Mouse (Mus musculus): ENCODE results near the gene Ttc7b. TPM values are rescaled to one million over a fixed set of nuclear protein-coding genes. Genes with fewer than 3 reads are reported as not detected.
A peak's percentile ranks its signal among the peaks of the same experiment; 100 is the strongest.

The Ttc7b gene
- polyA plus RNA-seq, 1 experiment from 2014 or later: 3.7 TPM

- 0 out of 2 replicates have a peak, but pooled peaks cover 2% of the 10 kb centered on the region for H3K36me3 ChIP-seq (ENCODE audit: control insufficient read depth, insufficient read depth, low read length)
- no peaks in the 10 kb centered on the region for H3K27me3 ChIP-seq (ENCODE audit: control insufficient read depth, insufficient read depth, low read depth, low read length)
- H3K27ac ChIP-seq (ENCODE audit: low read length): no peak overlapping the region
- H3K4me2 ChIP-seq (ENCODE audit: low read depth, low read length): no peak overlapping the region
- ATAC-seq (ENCODE audit: low read depth): peak; percentile 31; the same call in 1 of the 2 replicates
- H3K9ac ChIP-seq (ENCODE audit: low read length): no peak overlapping the region
- H3K9me3 ChIP-seq (ENCODE audit: control insufficient read depth, low read length): no peaks in the 10 kb centered on the region
- WGBS: 50% methylated on average over 1 of the region's 2 CpGs
- no peak overlapping the region for H3K4me3 ChIP-seq (ENCODE audit: low read length)
- H3K4me1 ChIP-seq (replicated peaks; ENCODE audit: control insufficient read depth, insufficient read depth, low read length): peaks cover 3% of the 10 kb centered on the region
Observed at GRCm38 (mm10) chr12:100326732-100327131, 193.9 kb downstream of the Ttc7b start.

DNA sequence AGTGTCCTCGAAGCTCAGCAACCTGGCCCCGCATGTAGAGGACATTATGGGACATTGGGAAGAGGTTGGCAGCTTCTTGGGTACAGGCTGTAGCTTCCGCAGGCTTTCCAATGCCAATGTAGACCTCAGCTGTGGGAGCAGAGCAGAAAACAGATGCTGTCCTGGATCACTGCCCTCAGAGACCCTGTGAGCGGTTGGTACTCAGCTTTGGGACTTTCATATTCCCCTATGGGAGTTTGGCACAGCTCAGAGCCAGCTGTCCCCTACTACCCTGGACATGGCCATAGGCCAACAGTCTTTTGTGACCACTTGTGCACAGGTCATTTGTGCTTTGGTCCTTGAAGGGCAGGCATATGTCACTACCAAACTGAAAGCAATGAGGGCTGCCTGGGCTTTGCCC is 195.0 kb downstream of the Ttc7b start:
- H3K9me3 ChIP-seq (ENCODE audit: control insufficient read depth, low read length): no peaks in the 10 kb centered on the region

GRCm38 (mm10) chr12:100325212-100325611 is 195.4 kb downstream of the Ttc7b start:
- H3K27me3 ChIP-seq (ENCODE audit: control insufficient read depth, insufficient read depth, low read depth, low read length): no peaks in the 10 kb centered on the region
- WGBS: 83% methylated on average over 8 of the region's 8 CpGs
- H3K4me1 ChIP-seq (replicated peaks; ENCODE audit: control insufficient read depth, insufficient read depth, low read length): peaks cover 3% of the 10 kb centered on the region
- no peaks in the 10 kb centered on the region for H3K36me3 ChIP-seq (ENCODE audit: control insufficient read depth, insufficient read depth, low read length)
- no peak overlapping the region for H3K9ac ChIP-seq (ENCODE audit: low read length)
- H3K4me3 ChIP-seq (ENCODE audit: low read length): no peak overlapping the region
- no peaks in the 10 kb centered on the region for H3K9me3 ChIP-seq (ENCODE audit: control insufficient read depth, low read length)
- no peak for ATAC-seq (ENCODE audit: low read depth)
- H3K27ac ChIP-seq (ENCODE audit: low read length): no peak overlapping the region
- H3K4me2 ChIP-seq (ENCODE audit: low read depth, low read length): no peak overlapping the region

More for the DNA sequence above, 195.0 kb downstream of the Ttc7b start:
- ATAC-seq (ENCODE audit: low read depth): no peak
- no peak overlapping the region for H3K27ac ChIP-seq (ENCODE audit: low read length)
- 93% methylated on average over 4 of the region's 4 CpGs for WGBS
- peaks cover 3% of the 10 kb centered on the region for H3K4me1 ChIP-seq (replicated peaks; ENCODE audit: control insufficient read depth, insufficient read depth, low read length)
- no peak overlapping the region for H3K4me2 ChIP-seq (ENCODE audit: low read depth, low read length)
- H3K9ac ChIP-seq (ENCODE audit: low read length): no peak overlapping the region
- no peaks in the 10 kb centered on the region for H3K36me3 ChIP-seq (ENCODE audit: control insufficient read depth, insufficient read depth, low read length)
- H3K4me3 ChIP-seq (ENCODE audit: low read length): no peak overlapping the region
- no peaks in the 10 kb centered on the region for H3K27me3 ChIP-seq (ENCODE audit: control insufficient read depth, insufficient read depth, low read depth, low read length)

- ATAC-seq (ENCODE audit: low read depth): peak; percentile 50
- 59% methylated on average over 2 of the region's 2 CpGs for WGBS
- no peak overlapping the region for H3K27ac ChIP-seq (ENCODE audit: low read length)
- H3K9me3 ChIP-seq (ENCODE audit: control insufficient read depth, low read length): no peaks in the 10 kb centered on the region
- H3K27me3 ChIP-seq (ENCODE audit: control insufficient read depth, insufficient read depth, low read depth, low read length): no peaks in the 10 kb centered on the region
- H3K9ac ChIP-seq (ENCODE audit: low read length): no peak overlapping the region
- H3K4me3 ChIP-seq (ENCODE audit: low read length): no peak overlapping the region
- peaks cover 3% of the 10 kb centered on the region for H3K4me1 ChIP-seq (replicated peaks; ENCODE audit: control insufficient read depth, insufficient read depth, low read length)
- no peaks in the 10 kb centered on the region for H3K36me3 ChIP-seq (ENCODE audit: control insufficient read depth, insufficient read depth, low read length)
- H3K4me2 ChIP-seq (ENCODE audit: low read depth, low read length): no peak overlapping the region
Observed at GRCm38 (mm10) chr12:100323641-100324040, 197.0 kb downstream of the Ttc7b start.

GRCm38 (mm10) chr12:100322225-100322624 is 198.4 kb downstream of the Ttc7b start:
- 91% methylated on average over 2 of the region's 2 CpGs for WGBS
- ATAC-seq (ENCODE audit: low read depth): no peak

DNA sequence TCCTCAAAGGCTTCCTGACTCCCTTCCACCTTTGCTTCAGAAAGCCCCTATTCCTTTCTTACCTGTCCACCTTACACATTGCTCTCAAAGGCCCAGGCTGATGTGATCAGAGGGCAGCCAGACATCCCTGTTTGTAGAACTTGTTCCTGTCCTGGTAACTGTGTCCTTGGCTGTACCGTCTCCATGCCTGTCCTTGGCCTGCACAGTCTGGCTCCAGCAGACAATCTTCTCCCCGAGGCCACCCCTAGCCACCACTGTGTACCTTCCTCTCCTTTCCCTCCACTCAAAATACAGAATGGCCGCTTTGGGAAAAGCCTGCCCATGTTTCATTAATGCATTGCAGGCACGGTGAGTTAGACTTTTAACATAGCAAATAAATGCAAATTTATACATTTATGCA is 199.1 kb downstream of the Ttc7b start:
- Histone ChIP-seq H3K4me1 (replicated peaks; ENCODE audit: control insufficient read depth, insufficient read depth, low read length) (peaks cover 3% of the 10 kb centered on the region), H3K9me3 (ENCODE audit: control insufficient read depth, low read length) (no peaks in the 10 kb centered on the region), H3K27ac (ENCODE audit: low read length) (no peak overlapping the region), H3K27me3 (ENCODE audit: control insufficient read depth, insufficient read depth, low read depth, low read length) (no peaks in the 10 kb centered on the region), H3K9ac (ENCODE audit: low read length) (no peak overlapping the region), H3K4me2 (ENCODE audit: low read depth, low read length) (no peak overlapping the region), H3K4me3 (ENCODE audit: low read length) (no peak overlapping the region), H3K36me3 (ENCODE audit: control insufficient read depth, insufficient read depth, low read length) (no peaks in the 10 kb centered on the region)
- no peak for ATAC-seq (ENCODE audit: low read depth)
- 74% methylated on average over 4 of the region's 4 CpGs for WGBS

More at GRCm38 (mm10) chr12:100322225-100322624, 198.4 kb downstream of the Ttc7b start:
- no peaks in the 10 kb centered on the region for H3K27me3 ChIP-seq (ENCODE audit: control insufficient read depth, insufficient read depth, low read depth, low read length)
- H3K4me3 ChIP-seq (ENCODE audit: low read length): no peak overlapping the region
- H3K9me3 ChIP-seq (ENCODE audit: control insufficient read depth, low read length): no peaks in the 10 kb centered on the region
- peaks cover 3% of the 10 kb centered on the region for H3K4me1 ChIP-seq (replicated peaks; ENCODE audit: control insufficient read depth, insufficient read depth, low read length)
- H3K27ac ChIP-seq (ENCODE audit: low read length): no peak overlapping the region
- H3K4me2 ChIP-seq (ENCODE audit: low read depth, low read length): no peak overlapping the region
- H3K9ac ChIP-seq (ENCODE audit: low read length): no peak overlapping the region
- H3K36me3 ChIP-seq (ENCODE audit: control insufficient read depth, insufficient read depth, low read length): no peaks in the 10 kb centered on the region

GRCm38 (mm10) chr12:100319746-100320145 is 200.9 kb downstream of the Ttc7b start:
- H3K4me2 ChIP-seq (ENCODE audit: low read depth, low read length): no peak overlapping the region
- WGBS: 79% methylated on average over 4 of the region's 4 CpGs

GRCm38 (mm10) chr12:100317936-100318335 is 202.7 kb downstream of the Ttc7b start:
- Histone ChIP-seq H3K27me3 (ENCODE audit: control insufficient read depth, insufficient read depth, low read depth, low read length) (no peaks in the 10 kb centered on the region), H3K27ac (ENCODE audit: low read length) (no peak overlapping the region), H3K4me1 (replicated peaks; ENCODE audit: control insufficient read depth, insufficient read depth, low read length) (no peaks in the 10 kb centered on the region), H3K4me3 (ENCODE audit: low read length) (no peak overlapping the region), H3K9ac (ENCODE audit: low read length) (no peak overlapping the region), H3K4me2 (ENCODE audit: low read depth, low read length) (no peak overlapping the region), H3K9me3 (ENCODE audit: control insufficient read depth, low read length) (no peaks in the 10 kb centered on the region), H3K36me3 (ENCODE audit: control insufficient read depth, insufficient read depth, low read length) (no peaks in the 10 kb centered on the region)
- no peak for ATAC-seq (ENCODE audit: low read depth)
- 49% methylated on average over 3 of the region's 3 CpGs for WGBS

More at GRCm38 (mm10) chr12:100319746-100320145, 200.9 kb downstream of the Ttc7b start:
- Histone ChIP-seq H3K27ac (ENCODE audit: low read length) (no peak overlapping the region), H3K9me3 (ENCODE audit: control insufficient read depth, low read length) (no peaks in the 10 kb centered on the region), H3K36me3 (ENCODE audit: control insufficient read depth, insufficient read depth, low read length) (no peaks in the 10 kb centered on the region), H3K4me3 (ENCODE audit: low read length) (no peak overlapping the region), H3K9ac (ENCODE audit: low read length) (no peak overlapping the region), H3K4me1 (replicated peaks; ENCODE audit: control insufficient read depth, insufficient read depth, low read length) (peaks cover 3% of the 10 kb centered on the region), H3K27me3 (ENCODE audit: control insufficient read depth, insufficient read depth, low read depth, low read length) (no peaks in the 10 kb centered on the region)
- ATAC-seq (ENCODE audit: low read depth): no peak

DNA sequence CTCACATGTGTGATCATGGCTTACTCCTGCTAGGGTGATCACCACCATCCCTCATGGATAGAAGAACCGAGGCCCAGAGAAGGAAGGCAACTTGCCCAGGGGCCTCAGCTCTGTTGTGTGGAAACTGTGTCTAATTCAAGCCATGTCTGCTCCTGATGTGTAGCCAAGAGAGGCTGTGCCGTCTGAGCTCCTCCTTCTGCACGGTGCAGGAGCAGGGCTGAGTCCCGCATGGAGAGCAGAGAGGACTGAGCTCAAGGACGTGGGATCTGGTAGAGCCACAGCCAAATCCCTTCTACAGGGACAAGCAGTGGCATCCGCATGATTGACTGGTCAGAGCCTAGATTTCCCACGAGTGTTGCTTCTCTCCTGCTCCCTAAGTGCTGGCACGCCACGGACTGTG is 204.5 kb downstream of the Ttc7b start:
- 71% methylated on average over 9 of the region's 9 CpGs for WGBS
- Histone ChIP-seq H3K4me1 (replicated peaks; ENCODE audit: control insufficient read depth, insufficient read depth, low read length) (no peaks in the 10 kb centered on the region), H3K9me3 (ENCODE audit: control insufficient read depth, low read length) (no peaks in the 10 kb centered on the region)

More for the DNA sequence above, 204.5 kb downstream of the Ttc7b start:
- no peaks in the 10 kb centered on the region for H3K36me3 ChIP-seq (ENCODE audit: control insufficient read depth, insufficient read depth, low read length)
- ATAC-seq (ENCODE audit: low read depth): no peak
- no peak overlapping the region for H3K9ac ChIP-seq (ENCODE audit: low read length)
- no peak overlapping the region for H3K27ac ChIP-seq (ENCODE audit: low read length)
- no peak overlapping the region for H3K4me3 ChIP-seq (ENCODE audit: low read length)
- no peaks in the 10 kb centered on the region for H3K27me3 ChIP-seq (ENCODE audit: control insufficient read depth, insufficient read depth, low read depth, low read length)
- no peak overlapping the region for H3K4me2 ChIP-seq (ENCODE audit: low read depth, low read length)
